Mouse (Mus musculus) inflammation-experienced regulatory T-cells, adult 6 months (primary cell): ENCODE data around the gene Stoml2. TPM values are rescaled to one million over a fixed set of nuclear protein-coding genes. Genes with fewer than 3 reads are reported as not detected.

ENCODE experiments used
- ATAC-seq: one replicate; pipeline ENCODE4 v1.8.0; 2017
- polyA plus RNA-seq, 3 experiments: library from polyadenylated mRNA; unstranded; fragments of 100-300 nt; shearing (Covaris generic); gene quantifications; one replicate each; pipeline ENCODE4 v1.2.1; 2017

The Stoml2 gene
- 100 to 1,000 TPM; 138 to 146 (median 139) TPM for polyA plus RNA-seq

DNA sequence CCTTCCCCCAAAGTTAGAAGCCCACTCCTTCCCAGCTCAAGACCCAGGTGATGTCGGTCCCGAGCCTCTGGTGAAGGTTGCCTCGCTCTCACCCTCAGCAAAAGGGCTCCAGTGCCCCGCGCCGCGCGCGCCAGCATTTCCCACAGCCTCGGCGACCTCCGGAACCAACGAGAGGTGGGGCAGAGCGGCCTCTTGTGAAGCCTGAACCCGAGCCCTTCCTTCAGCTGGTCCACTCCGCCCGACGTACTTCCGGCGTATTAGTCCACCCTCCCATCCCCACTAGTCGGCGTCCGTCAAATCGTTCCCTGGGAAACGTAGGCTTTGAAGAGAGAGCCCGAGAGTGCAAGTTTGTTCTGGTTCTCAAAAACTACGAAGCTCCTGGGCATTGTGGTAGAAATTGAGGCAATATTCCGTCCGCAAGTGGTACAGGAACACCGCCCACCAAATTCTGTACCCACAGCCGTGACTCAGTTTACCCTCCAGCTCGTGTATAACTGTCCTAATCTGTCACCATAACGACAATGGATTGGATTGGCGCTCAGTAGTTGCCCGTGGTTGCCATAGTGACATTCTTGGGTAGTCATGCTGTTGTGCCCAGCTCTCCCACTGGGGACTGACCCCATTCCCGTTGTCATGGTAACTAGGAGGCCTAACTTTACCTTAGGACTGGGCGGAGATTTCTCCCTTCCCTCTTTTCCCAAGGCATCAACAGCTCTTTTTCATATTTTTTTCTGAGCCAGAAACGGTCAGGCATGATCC lies at the start of gene Stoml2:
Stoml2 (minus strand) TSS at position 474 of the 759 bp plus-strand sequence.
- peak; percentile 93 for ATAC-seq

DNA sequence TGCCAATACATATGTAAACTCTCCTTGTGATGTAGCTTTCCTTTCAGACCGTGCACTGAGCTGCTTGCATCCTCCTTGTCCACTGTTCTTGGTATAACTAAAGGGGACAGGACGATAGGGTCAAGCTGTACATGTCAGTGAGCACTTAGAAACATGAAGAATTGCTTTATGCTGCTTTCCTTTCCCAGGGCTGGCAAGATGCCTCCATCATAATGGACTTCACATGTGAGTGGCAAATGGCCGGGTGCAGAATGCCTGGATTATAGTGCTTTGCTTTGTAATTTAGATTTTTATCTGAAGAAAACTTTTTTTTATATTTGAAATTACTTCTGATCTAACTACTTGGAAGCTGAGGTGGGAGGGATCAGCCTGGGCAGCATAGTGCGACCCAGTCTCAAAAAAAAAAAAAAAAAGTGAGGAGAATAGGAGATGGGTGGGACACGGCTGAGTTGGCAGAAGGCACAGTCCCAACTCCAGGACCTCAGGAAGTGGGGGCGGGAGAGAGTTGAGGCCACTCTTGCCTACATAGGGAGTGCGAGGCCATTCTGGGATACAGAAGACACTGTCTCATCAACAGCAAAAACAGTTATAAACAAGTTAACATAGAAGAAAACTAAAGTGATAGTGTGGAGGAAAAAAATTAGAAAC lies 46.7 kb upstream of the Stoml2 start:
- no peak for ATAC-seq

DNA sequence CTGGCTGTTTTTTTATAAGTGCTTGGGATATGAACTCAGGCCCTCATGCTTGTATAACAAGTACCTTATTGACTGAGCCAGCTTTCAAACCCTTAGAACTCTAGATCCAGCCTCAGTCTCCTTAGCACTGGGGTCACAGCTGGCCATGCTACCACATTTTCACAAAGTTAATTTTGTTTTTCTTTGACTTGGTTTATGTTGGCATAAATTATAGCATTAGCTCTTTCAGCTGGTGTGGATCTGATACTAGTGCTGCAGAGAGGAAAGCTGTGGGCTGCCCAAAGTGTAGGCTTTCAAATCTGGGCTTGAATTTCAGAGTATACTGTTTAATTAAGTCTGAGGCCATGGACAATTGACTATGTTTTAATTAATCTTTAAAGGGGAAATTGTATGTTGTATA lies 43.4 kb upstream of the Stoml2 start:
- no peak for ATAC-seq

DNA sequence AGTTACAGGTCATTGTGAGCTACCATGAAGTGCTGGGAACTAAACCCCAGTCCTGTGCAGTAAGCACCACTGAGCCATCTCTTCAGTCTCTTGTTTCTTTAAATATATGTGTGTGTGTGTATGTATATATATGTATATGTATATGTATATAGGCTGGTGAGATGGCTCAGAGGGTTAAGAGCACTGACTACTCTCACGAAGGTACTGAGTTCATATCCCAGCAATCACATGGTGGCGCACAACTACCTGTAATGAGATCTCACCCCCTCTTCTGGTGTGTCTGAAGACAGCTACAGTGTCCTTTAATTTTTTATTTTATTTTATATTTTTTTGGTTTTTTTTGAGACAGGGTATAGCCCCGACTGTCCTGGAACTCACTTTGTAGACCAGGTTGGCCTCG lies 34.0 kb upstream of the Stoml2 start:
- ATAC-seq = no peak

DNA sequence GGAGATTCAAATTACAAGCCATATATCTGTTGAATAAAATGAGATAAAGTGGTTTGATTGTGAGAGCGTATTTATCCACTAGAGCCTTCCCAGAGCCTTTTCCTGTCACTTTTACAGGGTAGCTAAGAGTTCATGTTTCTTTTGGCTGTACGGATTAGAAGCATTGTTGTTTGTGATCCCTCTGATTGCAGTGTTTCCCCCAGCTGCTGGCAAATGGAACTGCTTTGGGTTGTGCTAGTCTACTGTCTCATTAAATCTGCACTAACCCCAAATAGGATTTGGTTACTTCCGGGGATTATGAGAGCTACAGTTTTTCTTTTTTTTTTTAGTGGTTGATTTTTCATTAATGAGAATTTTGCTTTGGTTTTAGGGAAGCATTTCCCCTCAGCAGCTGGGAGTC lies 28.8 kb upstream of the Stoml2 start:
- ATAC-seq = no peak

DNA sequence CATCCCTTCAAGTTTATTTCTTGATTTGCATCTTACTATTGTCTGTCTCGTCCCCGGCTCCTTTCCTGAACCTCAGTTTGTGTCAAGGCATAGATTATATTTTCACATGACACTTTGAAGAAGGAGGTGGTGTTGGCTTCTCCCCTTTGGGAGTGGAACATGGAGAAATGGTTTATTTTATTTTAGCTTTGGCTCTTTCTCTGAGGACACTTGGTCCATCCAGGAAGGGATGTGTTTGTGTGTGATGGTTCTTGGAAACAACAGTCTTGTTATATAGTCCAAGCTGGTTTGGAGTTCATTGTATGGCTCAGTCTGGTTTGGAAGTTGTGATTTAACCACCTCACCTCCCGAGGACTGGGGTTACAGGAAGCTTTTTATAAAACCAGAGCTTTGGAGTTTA lies 28.2 kb upstream of the Stoml2 start:
- no peak for ATAC-seq

DNA sequence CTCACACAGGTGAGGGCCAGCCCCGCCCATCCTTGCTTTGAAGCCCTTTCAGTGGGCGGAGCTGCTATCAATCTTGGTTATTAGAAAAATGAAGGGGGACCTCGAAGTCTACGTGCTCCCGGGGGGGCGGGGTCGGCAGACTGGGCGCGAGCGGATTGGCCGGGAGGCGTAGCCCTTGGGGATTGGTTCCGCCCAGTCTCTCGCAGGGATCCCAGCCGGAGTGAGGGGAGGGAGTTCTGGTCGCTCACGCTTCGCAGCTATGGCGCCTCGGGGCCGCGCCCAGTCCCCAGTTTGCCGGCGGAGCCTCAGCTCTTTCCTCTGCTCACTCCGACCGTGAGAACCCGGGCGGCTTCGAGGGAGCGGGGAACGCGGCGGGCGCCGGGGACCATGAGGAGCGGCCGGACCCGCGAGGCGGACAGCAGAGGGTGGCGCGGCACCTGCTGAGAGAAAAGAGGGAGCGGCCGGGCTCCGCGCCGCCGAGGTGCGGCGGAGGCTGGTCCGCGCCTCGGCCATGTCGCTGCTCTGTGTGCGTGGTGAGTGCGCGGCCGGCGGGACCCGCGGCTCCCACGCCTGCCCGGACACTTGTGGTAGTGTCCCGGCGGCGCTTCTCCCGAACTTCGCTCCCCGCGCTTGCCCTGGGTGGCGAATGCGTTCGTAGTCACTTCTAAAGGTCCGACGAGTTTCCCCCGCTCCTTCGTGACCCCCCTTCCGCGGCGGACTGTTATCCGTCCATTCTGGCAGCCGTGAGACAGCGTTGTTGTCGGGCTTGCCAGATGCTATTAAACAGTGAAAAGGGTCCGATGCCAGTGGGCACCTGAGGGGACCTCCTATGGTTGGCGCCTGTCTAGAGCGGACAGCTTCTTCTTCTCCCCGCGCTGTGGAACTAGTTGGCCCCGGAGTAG lies 27.5 kb upstream of the Stoml2 start, which contains the start of gene Unc13b:
Unc13b (plus strand) TSS at position 201 of the 902 bp plus-strand sequence.
- peak; percentile 94 for ATAC-seq

DNA sequence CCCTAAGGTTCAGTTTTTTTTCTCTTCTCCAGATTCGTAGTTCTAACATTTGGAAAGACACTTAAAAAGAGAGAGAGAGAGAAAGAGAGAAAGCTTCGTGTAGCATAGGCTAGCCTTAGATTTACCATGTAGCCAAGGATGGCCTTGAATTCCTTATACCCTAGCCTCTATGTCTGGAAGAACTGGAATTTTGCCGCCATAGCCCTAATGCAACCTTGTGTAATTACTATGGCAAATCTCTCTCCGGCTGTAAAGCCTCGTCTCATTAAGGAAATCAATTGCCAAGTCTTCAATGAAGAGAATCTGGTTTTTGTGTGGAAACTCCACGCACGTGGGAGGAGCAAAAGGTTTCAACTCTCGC lies 26.9 kb upstream of the Stoml2 start:
- ATAC-seq = no peak

DNA sequence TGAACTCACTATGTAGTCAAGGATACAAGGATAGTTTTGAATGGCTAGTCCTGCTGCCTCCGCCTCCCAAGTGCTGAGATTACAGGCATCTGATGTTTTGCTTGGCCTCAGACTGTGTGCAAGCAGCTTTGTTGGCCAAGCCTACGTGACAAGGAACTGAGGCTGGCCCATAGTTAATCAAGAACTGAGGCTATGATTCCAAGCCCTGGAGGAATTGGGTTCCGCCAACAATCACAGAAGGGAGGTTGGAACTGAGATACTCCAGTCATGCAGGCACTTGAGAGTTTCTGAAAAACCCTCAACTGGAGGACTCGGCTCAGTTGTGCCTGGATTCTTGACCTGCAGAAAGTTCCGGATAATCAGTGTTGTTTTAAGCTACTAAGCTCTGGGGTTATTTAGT lies 26.1 kb upstream of the Stoml2 start:
- ATAC-seq = no peak

DNA sequence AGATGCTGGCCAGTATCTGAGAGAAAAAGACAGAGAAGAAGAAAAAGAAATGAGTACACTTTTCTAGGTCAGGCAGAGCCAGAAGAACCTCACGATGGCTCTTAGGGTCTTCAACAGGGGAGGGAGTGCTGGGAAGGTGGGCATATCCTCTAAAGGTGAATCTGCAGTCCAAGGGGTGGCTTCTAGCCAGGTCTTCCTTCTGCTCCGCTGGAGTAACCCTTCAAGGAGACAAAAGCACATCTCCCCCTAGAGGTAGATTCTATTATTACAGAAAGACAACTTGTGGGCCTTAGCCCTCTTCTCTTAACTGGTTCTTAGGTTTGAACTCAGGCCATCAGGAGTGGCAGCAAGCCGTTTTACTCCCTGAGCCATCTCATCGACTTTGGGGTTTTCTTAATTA lies 21.1 kb upstream of the Stoml2 start:
- ATAC-seq = peak; percentile 70

DNA sequence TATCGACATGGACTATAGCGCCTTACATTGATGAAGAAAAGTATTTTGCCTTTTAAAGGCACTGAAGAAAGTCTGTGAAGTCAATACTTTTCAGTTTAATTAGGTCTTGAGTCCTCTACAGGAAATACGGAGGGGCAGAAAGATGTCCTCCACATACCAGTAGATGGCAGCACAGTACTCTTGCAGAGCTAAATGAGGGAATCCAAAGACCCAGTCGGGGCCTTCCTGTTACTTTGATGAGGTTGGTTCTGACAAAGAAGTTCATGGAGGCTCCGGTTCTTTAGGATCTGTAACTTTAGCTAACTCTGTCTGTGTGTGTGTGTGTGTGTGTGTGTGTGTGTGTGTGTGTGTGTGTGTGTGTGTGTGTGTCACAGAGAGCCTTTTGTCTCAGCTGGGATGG lies 15.7 kb upstream of the Stoml2 start:
- ATAC-seq = peak; percentile 59

DNA sequence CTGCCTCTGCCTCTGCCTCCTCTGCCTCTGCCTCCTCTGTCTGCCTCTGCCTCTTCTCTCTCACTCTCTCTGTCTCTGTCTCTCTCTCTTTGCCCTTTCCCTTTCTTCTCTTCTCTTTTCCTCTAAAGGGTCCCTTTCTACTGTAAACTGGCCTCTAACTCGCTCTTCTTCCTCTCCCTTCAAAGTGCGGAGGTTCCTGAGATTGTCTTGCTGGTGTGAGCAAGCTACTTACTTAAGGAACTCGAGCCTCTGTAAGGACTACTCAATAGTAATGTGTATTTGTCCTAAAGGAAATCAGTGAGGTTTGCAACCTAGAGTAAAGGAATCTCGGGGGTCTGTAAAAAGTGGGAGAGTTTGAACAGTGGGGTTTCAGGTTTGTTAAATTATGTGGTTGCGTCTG lies 15.1 kb upstream of the Stoml2 start:
- ATAC-seq = no peak

DNA sequence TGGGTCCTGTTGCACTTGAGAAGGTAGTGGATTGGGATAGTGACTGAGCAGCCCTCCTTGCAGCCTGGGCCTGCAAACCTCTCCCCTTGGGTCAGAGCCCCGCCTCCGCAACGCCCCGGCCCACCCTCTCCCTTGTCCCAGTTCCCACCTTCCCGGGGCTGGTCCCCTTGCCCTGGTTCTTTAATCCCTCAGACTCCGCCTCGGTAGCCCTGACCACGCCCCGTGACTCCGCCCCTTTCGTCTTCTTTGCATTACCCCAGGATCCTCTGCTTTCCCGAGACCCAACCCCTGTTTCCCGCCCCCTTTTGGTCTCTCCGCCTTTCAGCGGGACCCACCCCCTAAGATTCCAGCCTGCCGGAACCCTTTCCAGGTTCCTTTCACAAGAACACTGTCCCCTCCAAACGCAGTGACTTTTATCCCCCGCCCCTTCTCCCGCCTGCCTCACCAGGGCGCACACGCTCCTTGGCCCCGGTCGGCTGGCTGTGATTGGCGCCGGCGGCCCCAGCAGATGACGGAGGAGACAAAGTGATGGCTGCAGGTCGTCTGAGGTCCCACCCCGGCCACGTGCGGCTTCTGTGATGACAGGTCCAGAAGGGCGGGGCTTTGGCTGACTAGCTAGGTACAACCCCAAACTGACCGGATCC lies 14.3 kb upstream of the Stoml2 start, which contains the start of gene Fam214b:
Fam214b (minus strand) TSS at position 562 of the 644 bp plus-strand sequence.
- ATAC-seq = peak; percentile 68

DNA sequence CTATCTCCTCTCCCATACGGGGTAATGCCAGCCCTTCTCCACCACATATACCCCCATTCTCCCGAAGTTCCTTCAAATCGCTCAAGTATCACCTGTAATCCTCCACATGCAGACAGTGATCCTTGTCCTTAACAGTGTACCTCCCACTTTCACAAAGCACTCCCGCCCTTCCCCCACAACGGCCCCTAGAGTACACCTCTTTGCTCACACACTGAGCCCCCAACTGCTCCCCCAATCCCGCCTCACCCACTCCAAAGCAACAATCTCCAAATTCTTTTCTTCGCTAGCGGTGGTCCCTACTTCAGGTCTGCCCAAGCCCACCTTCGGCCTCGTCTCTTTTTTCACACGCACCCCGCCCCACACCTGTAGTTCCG lies 13.8 kb upstream of the Stoml2 start:
- no peak for ATAC-seq

DNA sequence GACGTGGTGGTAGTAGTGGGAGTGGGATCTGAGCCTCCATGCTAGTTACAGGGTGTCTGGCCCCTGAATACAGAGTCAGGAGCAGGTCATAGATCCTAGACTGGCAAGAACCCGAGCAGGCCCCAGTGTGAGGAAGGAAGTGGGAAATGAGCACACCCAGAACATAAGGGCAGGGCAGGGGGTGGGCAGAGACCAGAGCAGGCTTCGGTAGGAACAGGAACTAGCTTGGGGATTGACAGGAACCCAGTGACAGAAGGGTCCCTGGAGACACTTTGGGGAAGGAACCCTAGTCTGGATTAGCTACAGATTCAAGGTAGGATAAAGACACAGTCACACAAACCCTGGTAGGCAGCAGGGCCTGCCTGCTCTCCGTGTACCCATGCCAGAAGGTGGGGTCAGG lies 13.2 kb upstream of the Stoml2 start:
- ATAC-seq = no peak

DNA sequence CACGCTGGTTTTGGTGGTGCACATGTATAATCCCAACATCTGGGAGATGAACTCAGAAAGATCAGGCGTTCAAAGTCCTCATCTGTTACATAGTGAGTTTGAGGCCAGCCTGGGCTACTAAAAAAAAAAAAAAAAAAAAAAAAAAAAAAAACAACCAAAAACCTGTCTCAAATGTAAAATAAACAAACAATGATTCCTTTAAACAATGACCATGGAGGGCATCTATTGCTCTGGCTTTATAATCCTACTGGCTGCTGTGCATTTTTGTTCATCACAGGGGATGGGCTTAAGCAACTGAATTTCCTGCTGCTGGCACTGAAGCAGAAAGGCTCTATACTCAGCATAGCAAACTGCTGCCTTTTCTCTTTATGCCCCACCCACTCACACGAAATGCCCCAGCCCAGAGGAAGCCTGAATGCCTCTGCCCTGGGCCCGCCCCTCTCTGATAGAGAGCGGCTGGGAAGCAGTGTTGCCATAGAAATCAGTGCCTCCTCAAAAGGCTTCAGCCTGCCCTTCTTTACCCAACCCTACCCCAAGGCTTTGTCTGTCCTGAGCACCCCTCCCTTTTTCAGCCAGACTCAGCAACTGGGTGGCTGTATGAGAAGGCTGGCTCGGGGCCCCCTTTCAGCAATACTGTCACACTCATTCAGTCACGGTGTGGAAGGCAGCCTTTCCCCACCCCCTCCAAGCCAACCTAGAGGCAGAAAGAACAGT lies 12.3 kb upstream of the Stoml2 start:
- peak; percentile 49 for ATAC-seq

DNA sequence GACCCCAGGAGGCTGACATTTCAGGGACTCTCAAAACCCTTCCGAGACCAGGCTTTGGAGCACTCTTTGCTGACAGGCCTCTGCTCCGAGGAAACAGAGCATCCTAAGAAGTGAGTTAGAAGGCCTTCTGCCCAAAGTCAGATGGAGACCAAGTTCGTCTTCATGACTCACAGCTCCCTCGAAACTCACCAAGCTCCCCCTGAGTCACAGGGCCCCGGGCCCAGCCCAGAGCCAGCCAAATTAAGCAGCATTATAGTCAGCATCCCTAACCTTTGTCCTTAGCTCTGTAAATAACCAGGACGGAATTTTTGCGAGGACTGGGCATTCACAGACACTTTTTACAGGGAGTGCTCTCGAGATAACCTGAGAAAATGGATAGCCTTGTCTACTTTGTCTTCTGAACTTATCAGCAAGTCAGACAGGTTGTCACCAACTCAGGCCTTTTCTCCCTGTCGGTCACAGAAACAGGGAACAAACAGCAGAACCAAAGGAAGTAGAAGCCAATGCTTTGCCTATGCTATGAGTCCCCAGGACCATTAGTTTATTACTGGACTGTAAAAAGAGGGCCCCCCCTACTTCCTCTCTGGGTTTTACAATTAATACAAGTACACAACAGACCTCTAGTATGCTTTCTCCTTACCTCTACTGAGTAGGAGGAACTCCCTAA lies 9.5 kb upstream of the Stoml2 start:
- ATAC-seq = no peak

DNA sequence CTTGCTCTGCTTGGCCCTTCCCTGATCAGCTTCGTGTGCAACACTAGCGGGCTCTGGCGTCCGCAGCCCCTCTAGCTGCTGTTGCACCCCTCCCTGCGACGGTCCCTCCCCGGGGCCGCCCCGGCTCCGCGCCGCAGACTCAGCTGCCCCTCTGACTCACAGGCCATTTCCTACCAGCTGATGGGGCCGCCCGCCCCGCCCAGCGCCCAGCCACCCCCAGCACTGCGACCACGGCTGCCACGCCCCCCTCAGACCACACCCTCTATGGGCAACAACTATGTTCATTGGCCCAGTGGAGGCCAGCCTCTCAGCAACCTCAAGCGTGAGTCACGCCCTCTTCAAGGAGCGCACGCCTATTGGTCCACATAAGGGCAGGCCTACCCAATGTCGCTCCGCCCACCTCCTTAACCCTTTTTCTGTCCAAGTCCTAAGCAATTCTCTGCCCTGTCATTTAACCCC lies 8.6 kb upstream of the Stoml2 start:
- peak; percentile 93 for ATAC-seq

DNA sequence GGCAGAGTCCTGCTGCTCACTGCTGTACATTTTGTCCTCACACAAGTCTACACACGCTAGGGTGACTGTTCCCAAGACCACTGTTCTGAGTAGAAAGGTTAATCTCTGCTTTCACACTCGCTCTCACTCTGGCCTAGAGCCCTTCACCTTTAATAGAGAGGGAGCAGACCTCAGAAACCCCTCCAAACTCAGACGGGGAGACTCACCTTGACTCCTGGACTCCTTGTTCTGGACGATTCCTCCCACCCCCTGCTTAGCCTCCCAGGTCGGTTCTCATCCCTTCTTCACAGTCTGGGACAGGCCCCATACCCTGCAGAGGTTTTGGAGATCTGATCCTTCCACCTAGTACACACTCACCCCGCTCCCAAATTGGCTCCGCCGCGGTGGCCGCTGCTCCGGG lies 8.1 kb upstream of the Stoml2 start:
- no peak for ATAC-seq

DNA sequence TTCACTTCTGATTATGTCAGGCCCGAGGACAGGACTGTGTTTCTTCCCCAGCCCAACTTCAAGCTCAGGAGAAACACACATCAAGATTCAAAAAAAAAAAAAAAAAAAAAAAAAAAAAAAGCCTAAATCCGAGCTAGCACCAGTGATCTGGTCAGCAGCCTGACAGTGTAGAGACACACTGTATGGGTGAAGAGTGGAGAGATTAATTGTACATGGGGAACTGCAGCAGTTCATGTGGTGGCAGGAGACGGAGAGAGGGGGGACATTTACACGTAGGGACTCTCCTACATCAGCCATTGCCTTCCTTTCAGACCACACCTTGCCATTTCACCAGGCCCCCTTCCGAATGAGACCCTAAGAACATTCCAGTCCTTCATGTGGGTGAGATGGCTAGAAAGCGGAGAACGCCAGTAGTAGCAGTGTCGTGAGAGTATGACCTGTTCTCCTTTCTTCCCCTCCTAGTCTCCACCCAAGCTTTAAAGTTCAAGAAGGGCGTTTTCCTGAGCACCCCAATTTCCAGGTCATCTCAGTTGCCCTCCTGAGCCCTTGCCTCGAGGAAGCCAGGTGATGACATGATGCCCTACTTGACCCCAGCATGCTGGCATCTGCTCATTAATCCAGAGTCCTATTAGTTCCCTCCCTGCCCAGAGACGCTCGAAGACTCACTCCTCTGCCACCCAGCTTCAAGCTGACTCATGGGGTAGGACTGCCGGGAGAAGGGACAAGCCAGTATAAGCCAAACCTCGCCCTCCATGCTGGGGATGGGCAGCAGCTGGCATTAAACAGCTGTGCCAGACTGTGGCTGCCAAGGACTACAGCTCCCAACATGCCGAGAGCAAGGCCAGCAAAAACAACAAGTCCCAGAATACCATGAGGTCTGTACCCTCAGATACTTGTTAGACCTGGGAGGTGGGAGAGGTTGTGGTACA lies 7.3 kb upstream of the Stoml2 start:
- no peak for ATAC-seq
